Mouse (Mus musculus): ENCODE results near the gene Ptma. TPM values are rescaled to one million over a fixed set of nuclear protein-coding genes. Genes with fewer than 3 reads are reported as not detected.

Ptma gene
- polyA plus RNA-seq, 1 experiment from 2014 or later: 1,064 TPM

GRCm38 (mm10) chr1:86546797-86547196 is 20.3 kb downstream of the Ptma start:
- Histone ChIP-seq H3K9me3 (replicated peaks; ENCODE audit: control insufficient read depth, low read length) (no peaks in the 10 kb centered on the region), H3K4me1 (ENCODE audit: control insufficient read depth, insufficient read depth, low read length) (peaks cover 3% of the 10 kb centered on the region; the same call in 1 of the 2 replicates), H3K4me2 (ENCODE audit: low read depth, low read length) (no peak overlapping the region), H3K36me3 (ENCODE audit: control insufficient read depth, insufficient read depth) (peaks cover 42% of the 10 kb centered on the region), H3K27ac (ENCODE audit: low read length) (no peak overlapping the region), H3K9ac (ENCODE audit: low read length) (no peak overlapping the region), H3K4me3 (ENCODE audit: low read length) (no peak overlapping the region), H3K27me3 (ENCODE audit: control insufficient read depth, insufficient read depth, low read length) (no peaks in the 10 kb centered on the region)
- WGBS: 78% methylated on average over 3 of the region's 3 CpGs
- ATAC-seq (replicated peaks; ENCODE audit: extremely low read depth, insufficient read depth, low FRiP score): no peak

- Histone ChIP-seq H3K27me3 (ENCODE audit: control insufficient read depth, insufficient read depth, low read length) (no peaks in the 10 kb centered on the region), H3K36me3 (ENCODE audit: control insufficient read depth, insufficient read depth) (peaks cover 8% of the 10 kb centered on the region; the same call in 1 of the 2 replicates), H3K4me1 (ENCODE audit: control insufficient read depth, insufficient read depth, low read length) (peaks cover 6% of the 10 kb centered on the region; the same call in 1 of the 2 replicates), H3K27ac (ENCODE audit: low read length) (no peak overlapping the region), H3K9ac (ENCODE audit: low read length) (no peak overlapping the region), H3K4me3 (ENCODE audit: low read length) (no peak overlapping the region), H3K9me3 (replicated peaks; ENCODE audit: control insufficient read depth, low read length) (no peaks in the 10 kb centered on the region), H3K4me2 (ENCODE audit: low read depth, low read length) (no peak overlapping the region)
- WGBS: 66% methylated on average over 4 of the region's 4 CpGs
- no peak for ATAC-seq (replicated peaks; ENCODE audit: extremely low read depth, insufficient read depth, low FRiP score)
Observed at GRCm38 (mm10) chr1:86551299-86551698, 24.8 kb downstream of the Ptma start.

- 39% methylated on average over 2 of the region's 2 CpGs for WGBS
- H3K27ac ChIP-seq (ENCODE audit: low read length): no peak overlapping the region
- ATAC-seq (replicated peaks; ENCODE audit: extremely low read depth, insufficient read depth, low FRiP score): no peak
Observed at GRCm38 (mm10) chr1:86551877-86552276, 25.4 kb downstream of the Ptma start.

GRCm38 (mm10) chr1:86555665-86556064 is 29.1 kb downstream of the Ptma start:
- Histone ChIP-seq H3K4me1 (ENCODE audit: control insufficient read depth, insufficient read depth, low read length) (peaks cover 11% of the 10 kb centered on the region), H3K9me3 (replicated peaks; ENCODE audit: control insufficient read depth, low read length) (no peaks in the 10 kb centered on the region), H3K27ac (ENCODE audit: low read length) (no peak overlapping the region), H3K4me3 (ENCODE audit: low read length) (no peak overlapping the region), H3K27me3 (ENCODE audit: control insufficient read depth, insufficient read depth, low read length) (no peaks in the 10 kb centered on the region), H3K9ac (ENCODE audit: low read length) (no peak overlapping the region), H3K36me3 (ENCODE audit: control insufficient read depth, insufficient read depth) (0 out of 2 replicates have a peak, but pooled peaks cover 3% of the 10 kb centered on the region), H3K4me2 (ENCODE audit: low read depth, low read length) (no peak overlapping the region)
- WGBS: 81% methylated on average over 3 of the region's 3 CpGs
- no peak for ATAC-seq (replicated peaks; ENCODE audit: extremely low read depth, insufficient read depth, low FRiP score)

More at GRCm38 (mm10) chr1:86551877-86552276, 25.4 kb downstream of the Ptma start:
- no peak overlapping the region for H3K4me2 ChIP-seq (ENCODE audit: low read depth, low read length)
- H3K4me1 ChIP-seq (ENCODE audit: control insufficient read depth, insufficient read depth, low read length): peaks cover 6% of the 10 kb centered on the region; the same call in 1 of the 2 replicates
- no peaks in the 10 kb centered on the region for H3K27me3 ChIP-seq (ENCODE audit: control insufficient read depth, insufficient read depth, low read length)
- H3K9me3 ChIP-seq (replicated peaks; ENCODE audit: control insufficient read depth, low read length): no peaks in the 10 kb centered on the region
- H3K36me3 ChIP-seq (ENCODE audit: control insufficient read depth, insufficient read depth): peaks cover 6% of the 10 kb centered on the region; the same call in 1 of the 2 replicates
- no peak overlapping the region for H3K4me3 ChIP-seq (ENCODE audit: low read length)
- H3K9ac ChIP-seq (ENCODE audit: low read length): no peak overlapping the region

GRCm38 (mm10) chr1:86557872-86558271 is 31.3 kb downstream of the Ptma start:
- 0 out of 2 replicates have a peak overlapping the region, but pooled peaks have one; percentile 49 for H3K27ac ChIP-seq (ENCODE audit: low read length)
- peak; percentile 51; the same call in 1 of the 2 replicates for ATAC-seq (replicated peaks; ENCODE audit: extremely low read depth, insufficient read depth, low FRiP score)
- H3K27me3 ChIP-seq (ENCODE audit: control insufficient read depth, insufficient read depth, low read length): no peaks in the 10 kb centered on the region

GRCm38 (mm10) chr1:86559232-86559631 is 32.7 kb downstream of the Ptma start:
- no peaks in the 10 kb centered on the region for H3K27me3 ChIP-seq (ENCODE audit: control insufficient read depth, insufficient read depth, low read length)
- ATAC-seq (replicated peaks; ENCODE audit: extremely low read depth, insufficient read depth, low FRiP score): no peak
- WGBS: 59% methylated on average over 3 of the region's 3 CpGs
- no peak overlapping the region for H3K4me3 ChIP-seq (ENCODE audit: low read length)
- H3K9me3 ChIP-seq (replicated peaks; ENCODE audit: control insufficient read depth, low read length): no peaks in the 10 kb centered on the region
- peaks cover 3% of the 10 kb centered on the region for H3K36me3 ChIP-seq (ENCODE audit: control insufficient read depth, insufficient read depth)
- no peak overlapping the region for H3K4me2 ChIP-seq (ENCODE audit: low read depth, low read length)
- H3K4me1 ChIP-seq (ENCODE audit: control insufficient read depth, insufficient read depth, low read length): peaks cover 8% of the 10 kb centered on the region
- H3K9ac ChIP-seq (ENCODE audit: low read length): no peak overlapping the region
- no peak overlapping the region; the same call in 1 of the 2 replicates for H3K27ac ChIP-seq (ENCODE audit: low read length)

More at GRCm38 (mm10) chr1:86557872-86558271, 31.3 kb downstream of the Ptma start:
- Histone ChIP-seq H3K9ac (ENCODE audit: low read length) (no peak overlapping the region), H3K4me1 (ENCODE audit: control insufficient read depth, insufficient read depth, low read length) (peaks cover 8% of the 10 kb centered on the region), H3K4me2 (ENCODE audit: low read depth, low read length) (no peak overlapping the region), H3K9me3 (replicated peaks; ENCODE audit: control insufficient read depth, low read length) (no peaks in the 10 kb centered on the region), H3K4me3 (ENCODE audit: low read length) (no peak overlapping the region), H3K36me3 (ENCODE audit: control insufficient read depth, insufficient read depth) (peaks cover 3% of the 10 kb centered on the region; the same call in 1 of the 2 replicates)
- WGBS: 40% methylated on average over 7 of the region's 7 CpGs

GRCm38 (mm10) chr1:86562663-86563062 is 36.1 kb downstream of the Ptma start:
- WGBS: 91% methylated on average over 2 of the region's 2 CpGs
- Histone ChIP-seq H3K4me3 (ENCODE audit: low read length) (no peak overlapping the region), H3K27me3 (ENCODE audit: control insufficient read depth, insufficient read depth, low read length) (no peaks in the 10 kb centered on the region), H3K36me3 (ENCODE audit: control insufficient read depth, insufficient read depth) (no peaks in the 10 kb centered on the region; the same call in none of the 2 replicates), H3K4me1 (ENCODE audit: control insufficient read depth, insufficient read depth, low read length) (peaks cover 8% of the 10 kb centered on the region), H3K9me3 (replicated peaks; ENCODE audit: control insufficient read depth, low read length) (no peaks in the 10 kb centered on the region), H3K9ac (ENCODE audit: low read length) (no peak overlapping the region), H3K4me2 (ENCODE audit: low read depth, low read length) (no peak overlapping the region), H3K27ac (ENCODE audit: low read length) (no peak overlapping the region)
- ATAC-seq (replicated peaks; ENCODE audit: extremely low read depth, insufficient read depth, low FRiP score): no peak

DNA sequence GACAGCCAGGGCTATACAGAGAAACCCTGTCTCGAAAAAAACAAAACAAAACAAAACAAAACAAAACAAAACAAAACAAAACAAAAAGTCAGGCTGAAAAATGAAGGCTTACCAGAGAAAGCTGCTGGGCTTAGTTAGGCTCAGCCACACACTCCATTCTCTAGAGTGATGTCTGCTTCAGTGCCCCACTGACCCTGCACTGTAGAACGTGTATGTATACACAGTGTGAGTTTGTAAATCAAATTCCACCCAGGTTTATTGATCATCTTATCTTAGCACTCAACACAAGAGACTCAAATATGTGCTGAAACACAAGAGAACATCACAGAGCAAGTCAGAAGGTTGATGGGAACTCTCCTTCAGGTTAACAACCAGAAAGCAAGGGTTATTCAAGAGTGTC is 41.9 kb downstream of the Ptma start:
- no peak for ATAC-seq (replicated peaks; ENCODE audit: extremely low read depth, insufficient read depth, low FRiP score)
- H3K27ac ChIP-seq (ENCODE audit: low read length): no peak overlapping the region
- 84% methylated on average over 2 of the region's 2 CpGs for WGBS

DNA sequence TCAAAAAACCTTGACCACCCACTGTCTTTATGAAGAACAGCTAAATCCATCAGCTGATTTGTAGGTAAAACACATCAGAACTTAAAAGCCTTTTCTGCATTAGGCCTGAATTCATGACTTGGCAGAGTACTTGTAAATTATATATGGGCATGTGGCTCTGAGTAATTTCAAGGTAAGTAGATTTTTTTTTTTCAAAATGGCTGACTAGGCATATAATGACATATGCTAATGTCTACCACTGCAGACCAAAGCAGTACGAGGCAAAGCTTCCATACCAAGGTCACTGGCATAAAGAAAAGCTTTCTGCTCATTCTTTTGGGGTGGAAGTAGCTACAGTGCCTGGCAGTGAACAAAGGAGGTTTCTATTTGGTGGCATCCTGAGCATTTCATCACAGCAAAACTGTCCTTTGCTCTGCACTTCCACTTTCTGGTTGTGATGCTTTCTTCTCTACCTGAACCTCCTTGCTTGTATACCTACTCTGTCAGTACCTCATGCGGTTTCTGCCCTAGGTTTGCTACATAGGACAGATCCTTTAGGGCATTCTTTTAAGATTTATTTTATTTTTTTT is 42.9 kb downstream of the Ptma start:
- Histone ChIP-seq H3K4me1 (ENCODE audit: control insufficient read depth, insufficient read depth, low read length) (no peaks in the 10 kb centered on the region), H3K27me3 (ENCODE audit: control insufficient read depth, insufficient read depth, low read length) (no peaks in the 10 kb centered on the region), H3K4me3 (ENCODE audit: low read length) (no peak overlapping the region), H3K36me3 (ENCODE audit: control insufficient read depth, insufficient read depth) (peaks cover 7% of the 10 kb centered on the region), H3K4me2 (ENCODE audit: low read depth, low read length) (no peak overlapping the region), H3K9ac (ENCODE audit: low read length) (no peak overlapping the region), H3K9me3 (replicated peaks; ENCODE audit: control insufficient read depth, low read length) (no peaks in the 10 kb centered on the region), H3K27ac (ENCODE audit: low read length) (no peak overlapping the region)
- 87% methylated on average over 2 of the region's 2 CpGs for WGBS
- ATAC-seq (replicated peaks; ENCODE audit: extremely low read depth, insufficient read depth, low FRiP score): no peak

More for the DNA sequence above, 41.9 kb downstream of the Ptma start:
- Histone ChIP-seq H3K27me3 (ENCODE audit: control insufficient read depth, insufficient read depth, low read length) (no peaks in the 10 kb centered on the region), H3K36me3 (ENCODE audit: control insufficient read depth, insufficient read depth) (peaks cover 2% of the 10 kb centered on the region), H3K4me2 (ENCODE audit: low read depth, low read length) (no peak overlapping the region), H3K4me1 (ENCODE audit: control insufficient read depth, insufficient read depth, low read length) (no peaks in the 10 kb centered on the region), H3K9ac (ENCODE audit: low read length) (no peak overlapping the region), H3K9me3 (replicated peaks; ENCODE audit: control insufficient read depth, low read length) (no peaks in the 10 kb centered on the region), H3K4me3 (ENCODE audit: low read length) (no peak overlapping the region)
